Mouse (Mus musculus) C2C12 (cell line): Measurements from ENCODE around the gene Ccl11. TPM values are rescaled to one million over a fixed set of nuclear protein-coding genes. Genes with fewer than 3 reads are reported as not detected.

ENCODE experiments used
- H3K27me3 ChIP-seq: one replicate; pipeline ENCODE4 v1.6.1; 2011; ENCODE audit not compliant: control insufficient read depth, insufficient read depth, insufficient read length
- H3K36me3 ChIP-seq: one replicate; pipeline ENCODE4 v1.6.1; 2011; ENCODE audit not compliant: control insufficient read depth, insufficient read depth
- H3K4me3 ChIP-seq: one replicate; pipeline ENCODE4 v1.5.1; 2011; ENCODE audit warnings: mild to moderate bottlenecking, control low read depth; ENCODE audit not compliant: poor library complexity, insufficient read depth, severe bottlenecking
- H3K79me2 ChIP-seq: one replicate; pipeline ENCODE4 v1.6.1; 2011; ENCODE audit not compliant: control insufficient read depth, insufficient read depth
- H3K79me3 ChIP-seq: one replicate; pipeline ENCODE4 v1.6.1; 2011; ENCODE audit warnings: low read depth, control low read depth
- H3ac ChIP-seq: one replicate; pipeline ENCODE3; 2011; ENCODE audit warnings: low read depth; ENCODE audit not compliant: control insufficient read depth, insufficient read length
- CEBPB ChIP-seq: IDR thresholded peaks from one replicate; pipeline ENCODE4 v1.6.1; 2011; ENCODE audit warnings: low read depth, mild to moderate bottlenecking, control low read depth, moderate library complexity
- CTCF ChIP-seq: IDR thresholded peaks from one replicate; pipeline ENCODE4 v1.5.1; 2011; ENCODE audit not compliant: control insufficient read depth, insufficient read depth, insufficient read length
- FOSL1 ChIP-seq: IDR thresholded peaks from one replicate; pipeline ENCODE4 v1.8.0; 2011; ENCODE audit warnings: mild to moderate bottlenecking, low read length; ENCODE audit not compliant: poor library complexity, insufficient read depth, severe bottlenecking
- MAX ChIP-seq: IDR thresholded peaks from one replicate; pipeline ENCODE4 v1.6.1; 2011; ENCODE audit warnings: mild to moderate bottlenecking, control low read depth
- MYOD1 ChIP-seq: IDR thresholded peaks from one replicate; pipeline ENCODE4 v1.6.1; 2011; ENCODE audit warnings: low read depth; ENCODE audit not compliant: control insufficient read depth, insufficient read length
- MYOG ChIP-seq: IDR thresholded peaks from one replicate; pipeline ENCODE4 v1.6.1; 2011; ENCODE audit not compliant: control insufficient read depth, insufficient read length; ENCODE audit errors: extremely low read depth
- USF1 ChIP-seq: IDR thresholded peaks from one replicate; pipeline ENCODE4 v1.6.1; 2011; ENCODE audit warnings: low read depth, mild to moderate bottlenecking, control low read depth, moderate library complexity
- polyA plus RNA-seq: library from polyadenylated mRNA; unstranded; fragments of >200 nt; fragmentation: generic; extraction: Trizol; gene quantifications from one replicate; pipeline ENCODE4 v1.2.1, GENCODE M21; 2012; ENCODE audit warnings: missing spikeins

The Ccl11 gene
- polyA plus RNA-seq, 1 experiment = 0.04 TPM

DNA sequence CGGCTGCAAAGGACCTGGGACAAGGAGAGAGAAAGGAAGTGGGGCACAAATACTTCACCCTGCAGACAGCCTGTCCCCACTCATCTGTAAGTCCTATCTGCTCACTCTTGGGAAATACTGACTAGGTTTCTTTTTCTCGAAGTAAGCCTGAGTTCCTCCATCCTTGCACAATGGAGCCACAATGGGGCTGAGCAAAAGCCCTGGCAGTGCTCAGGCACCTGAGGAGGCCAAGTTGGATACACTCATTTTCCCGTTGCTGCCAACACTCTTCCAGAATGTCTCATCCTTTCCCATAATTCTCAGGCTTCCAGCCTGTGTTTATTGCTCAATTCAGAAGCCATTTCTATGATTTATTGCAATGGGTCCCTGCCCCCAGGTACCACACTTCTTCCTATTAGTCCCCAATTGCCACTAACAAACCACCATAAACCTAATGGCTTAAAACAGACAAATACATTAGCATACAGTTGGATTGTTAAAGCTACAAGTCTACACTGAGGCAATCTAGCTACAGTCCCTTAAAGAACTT lies 18.4 kb upstream of the Ccl11 start:
- Histone ChIP-seq H3K27me3 (no peaks in the 10 kb centered on the region), H3K4me3 (no peak overlapping the region), H3ac (no peak overlapping the region), H3K36me3 (peaks cover 11% of the 10 kb centered on the region), H3K79me3 (peaks cover 5% of the 10 kb centered on the region), H3K79me2 (peaks cover 15% of the 10 kb centered on the region)
- TF ChIP-seq MYOG = no peak
- peak; percentile 78 for TF ChIP-seq CEBPB

DNA sequence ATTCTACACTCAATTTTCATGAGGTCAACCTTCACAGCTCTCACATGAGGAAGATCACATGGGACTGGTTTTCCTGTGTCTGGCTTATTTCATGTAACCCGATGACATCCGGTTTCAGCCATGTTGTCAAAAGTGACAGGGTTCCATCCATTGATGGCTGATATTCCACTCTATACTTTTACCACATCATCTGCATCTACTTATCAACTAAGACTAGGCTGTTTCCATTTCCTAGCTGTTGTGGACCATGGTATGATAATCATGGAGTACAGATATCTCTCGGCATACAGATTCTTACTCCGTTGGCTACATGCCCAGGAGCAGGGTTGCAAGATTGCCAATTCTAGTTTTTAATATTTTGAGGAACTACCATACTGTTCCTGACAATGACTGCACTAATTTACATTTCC lies 15.9 kb upstream of the Ccl11 start:
- Histone ChIP-seq H3K27me3 (no peaks in the 10 kb centered on the region), H3K79me2 (peaks cover 14% of the 10 kb centered on the region), H3K4me3 (no peak overlapping the region), H3K79me3 (peaks cover 1% of the 10 kb centered on the region), H3K36me3 (peaks cover 10% of the 10 kb centered on the region), H3ac (no peak overlapping the region)
- TF ChIP-seq MYOD1 = no peak
- TF ChIP-seq MAX = no peak
- TF ChIP-seq MYOG = no peak
- no peak for TF ChIP-seq FOSL1
- no peak for TF ChIP-seq USF1
- TF ChIP-seq CTCF = no peak
- TF ChIP-seq CEBPB = no peak

DNA sequence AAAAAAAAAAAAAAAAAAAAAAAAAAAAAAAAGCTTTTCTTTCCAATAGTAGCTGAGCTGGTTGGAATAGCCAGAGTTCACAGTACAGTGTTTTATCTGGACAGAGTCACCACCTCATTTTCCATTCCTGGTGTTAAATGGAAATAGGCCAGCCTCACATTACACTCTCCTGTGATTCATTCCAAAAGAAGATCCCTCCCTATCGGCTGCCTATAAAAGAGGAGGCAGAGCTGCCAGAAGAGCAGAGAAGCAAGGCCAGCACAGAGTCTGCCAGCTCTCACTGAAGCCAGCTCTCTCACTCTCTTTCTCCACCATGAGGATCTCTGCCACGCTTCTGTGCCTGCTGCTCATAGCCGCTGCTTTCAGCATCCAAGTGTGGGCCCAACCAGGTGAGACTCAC lies 12.2 kb upstream of the Ccl11 start, which contains the start of gene Ccl7:
Gene Ccl7 (plus strand): TSS at position 242 of the 400 bp plus-strand sequence.
- Histone ChIP-seq H3K79me2 (peaks cover 13% of the 10 kb centered on the region), H3ac (no peak within 1 kb of the TSS), H3K79me3 (no peaks in the 10 kb centered on the region), H3K4me3 (no peak within 1 kb of the TSS), H3K27me3 (no peaks in the 10 kb centered on the region), H3K36me3 (peaks cover 10% of the 10 kb centered on the region)
- TF ChIP-seq MYOD1 = no peak
- no peak for TF ChIP-seq USF1
- TF ChIP-seq FOSL1 = no peak
- no peak for TF ChIP-seq MAX
- no peak for TF ChIP-seq CEBPB
- no peak for TF ChIP-seq CTCF
- TF ChIP-seq MYOG = no peak

DNA sequence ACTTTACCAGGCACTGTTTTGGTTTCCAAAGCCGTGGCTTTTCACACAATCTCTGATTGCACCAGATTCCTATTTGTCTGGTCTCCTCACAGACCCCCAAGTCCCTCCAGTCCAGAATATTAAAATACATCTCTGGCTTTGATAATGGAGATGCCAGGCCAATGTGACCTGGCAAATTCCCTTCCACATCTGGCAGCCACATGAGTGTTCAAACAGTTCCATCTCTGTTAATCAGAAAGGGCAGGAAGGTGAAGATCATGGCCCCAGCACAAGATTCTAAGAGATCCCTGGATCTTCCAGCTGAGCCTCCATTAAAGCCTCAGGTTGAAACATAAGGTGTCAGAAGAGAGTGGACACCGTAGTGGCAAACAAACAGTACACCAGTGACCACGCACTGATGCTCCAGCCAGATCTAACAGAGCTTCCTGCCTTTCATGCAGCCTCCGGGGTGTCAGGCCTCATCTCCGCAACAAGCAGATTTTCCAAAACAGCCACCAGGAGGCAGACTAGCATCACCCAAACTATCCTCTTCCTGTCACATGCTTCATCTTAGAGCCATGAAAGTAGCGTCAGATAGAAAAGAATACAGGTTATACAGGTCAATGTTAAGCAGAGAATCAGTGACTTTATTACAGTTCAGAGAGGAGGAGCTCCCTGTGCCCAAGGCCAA lies 9.7 kb upstream of the Ccl11 start:
- TF ChIP-seq CEBPB (no peak), MYOG (no peak), USF1 (peak; percentile 83), CTCF (peak; percentile 55)

DNA sequence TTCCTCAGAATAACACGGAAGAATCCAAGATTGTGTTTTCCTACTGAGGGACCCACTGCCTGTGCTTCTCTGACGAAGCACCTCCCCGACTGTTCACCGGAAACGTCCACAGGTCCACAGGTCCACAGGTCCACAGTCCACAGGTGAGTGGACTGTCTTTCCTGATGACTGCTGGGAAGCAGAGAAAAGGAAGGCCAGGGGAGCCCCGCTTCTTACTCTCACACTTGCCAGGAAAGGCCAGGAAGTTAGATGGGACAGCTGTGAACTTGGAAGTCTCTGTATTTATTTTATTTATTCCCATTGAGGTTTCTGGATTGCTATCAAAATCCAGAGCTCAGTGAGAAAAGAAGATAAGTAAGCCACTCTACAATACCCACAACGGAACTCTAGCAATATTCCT lies 3.8 kb upstream of the Ccl11 start:
- no peaks in the 10 kb centered on the region for H3K36me3 ChIP-seq
- H3K4me3 ChIP-seq = no peak overlapping the region
- H3K79me2 ChIP-seq = no peaks in the 10 kb centered on the region
- TF ChIP-seq CEBPB = no peak
- no peak for TF ChIP-seq CTCF
- no peak for TF ChIP-seq MYOD1
- TF ChIP-seq FOSL1 = no peak
- TF ChIP-seq USF1 = no peak
- no peak for TF ChIP-seq MAX
- no peak for TF ChIP-seq MYOG
- H3K79me3 ChIP-seq = no peaks in the 10 kb centered on the region
- H3K27me3 ChIP-seq = no peaks in the 10 kb centered on the region
- H3ac ChIP-seq = no peak overlapping the region

More for the DNA sequence above, 9.7 kb upstream of the Ccl11 start:
- no peaks in the 10 kb centered on the region for H3K27me3 ChIP-seq
- no peaks in the 10 kb centered on the region for H3K79me3 ChIP-seq
- peaks cover 13% of the 10 kb centered on the region for H3K79me2 ChIP-seq
- H3ac ChIP-seq = no peak overlapping the region
- peaks cover 10% of the 10 kb centered on the region for H3K36me3 ChIP-seq
- H3K4me3 ChIP-seq = no peak overlapping the region

DNA sequence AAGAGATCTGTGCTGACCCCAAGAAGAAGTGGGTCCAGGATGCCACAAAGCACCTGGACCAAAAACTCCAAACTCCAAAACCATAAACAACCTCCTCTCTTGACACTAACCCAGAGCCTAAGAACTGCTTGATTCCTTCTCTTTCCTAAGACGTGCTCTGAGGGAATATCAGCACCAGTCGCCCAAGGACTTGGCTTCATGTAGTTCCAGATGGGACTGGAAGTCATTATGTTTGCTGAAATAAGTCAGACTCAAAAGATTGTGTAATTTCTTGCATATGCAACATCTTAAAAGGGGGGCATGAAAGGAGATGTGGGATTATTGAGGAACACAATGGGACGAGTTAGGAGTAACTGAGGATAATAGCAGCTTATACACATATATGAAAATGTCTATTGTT lies 4.6 kb downstream of the Ccl11 start:
- H3K79me3 ChIP-seq = no peaks in the 10 kb centered on the region
- no peaks in the 10 kb centered on the region for H3K79me2 ChIP-seq
- no peaks in the 10 kb centered on the region for H3K36me3 ChIP-seq
- no peak overlapping the region for H3ac ChIP-seq
- H3K4me3 ChIP-seq = no peak overlapping the region
- no peak for TF ChIP-seq FOSL1
- TF ChIP-seq MYOG = no peak
- no peak for TF ChIP-seq CEBPB
- H3K27me3 ChIP-seq = no peaks in the 10 kb centered on the region

DNA sequence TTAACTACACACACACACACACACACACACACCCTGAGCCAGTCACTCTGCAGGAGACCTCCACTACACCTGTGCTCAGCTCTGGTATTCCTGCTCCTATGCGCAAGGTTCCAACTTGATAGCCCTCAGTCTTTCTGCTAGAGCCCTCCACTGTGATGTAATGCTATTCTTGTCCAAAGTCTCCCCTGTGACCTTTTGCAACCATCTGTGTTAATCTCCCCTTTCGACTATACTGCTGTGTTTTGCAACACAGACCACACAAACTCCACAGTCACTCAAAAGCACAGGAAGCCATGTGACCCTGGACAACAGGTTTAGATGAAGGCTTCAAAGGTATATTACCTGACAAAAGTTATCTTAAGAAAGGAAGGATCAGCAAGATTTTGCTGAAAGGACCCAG lies 5.8 kb downstream of the Ccl11 start:
- H3K36me3 ChIP-seq = no peaks in the 10 kb centered on the region

More for the DNA sequence above, 5.8 kb downstream of the Ccl11 start:
- no peak for TF ChIP-seq USF1
- Histone ChIP-seq H3ac (no peak overlapping the region), H3K79me3 (no peaks in the 10 kb centered on the region), H3K27me3 (no peaks in the 10 kb centered on the region), H3K4me3 (no peak overlapping the region), H3K79me2 (no peaks in the 10 kb centered on the region)
